Mouse (Mus musculus) neural tube, embryonic 10.5 days (tissue): ENCODE data around the gene Cspg4.
"Not testable (repeated sequence)": the region's sequence is repeated elsewhere in the genome, so short reads cannot be mapped to it uniquely, and the experiment has no call there.

Source experiments
- DNase-seq: peaks from one replicate; pipeline ENCODE4 v3.0.0-alpha.2; 2017; ENCODE audit warnings: low spot score; ENCODE audit errors: extremely low spot score

Gene Cspg4

DNA sequence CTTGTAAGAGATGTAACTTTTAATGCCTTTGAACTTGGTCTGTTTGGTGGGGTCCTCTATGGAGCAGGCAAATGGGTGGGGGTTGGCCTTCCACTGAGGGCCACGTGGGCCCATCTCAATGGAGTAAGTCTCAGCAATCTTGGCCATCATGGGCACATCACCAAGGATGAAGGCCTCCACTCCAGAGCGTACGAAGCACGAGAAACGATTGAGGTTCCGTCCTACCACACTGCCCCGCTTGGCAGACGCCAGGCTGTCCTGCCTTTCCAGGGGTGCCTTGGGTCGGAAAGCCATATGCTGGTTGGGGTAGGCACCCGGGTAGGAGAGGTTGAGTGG lies 61.2 kb downstream of the Cspg4 start:
- no peak for DNase-seq

- no peak for DNase-seq
Observed at GRCm38 (mm10) chr9:56926387-56926786, 61.6 kb downstream of the Cspg4 start.

- DNase-seq, result peak; percentile 69
Observed at GRCm38 (mm10) chr9:56927191-56928012, 62.6 kb downstream of the Cspg4 start.

- peak; percentile 95 for DNase-seq
Observed at GRCm38 (mm10) chr9:56928041-56928811, 63.4 kb downstream of the Cspg4 start, which contains the start of gene Snx33. Snx33 (minus strand) TSS chr9:56928371.

DNA sequence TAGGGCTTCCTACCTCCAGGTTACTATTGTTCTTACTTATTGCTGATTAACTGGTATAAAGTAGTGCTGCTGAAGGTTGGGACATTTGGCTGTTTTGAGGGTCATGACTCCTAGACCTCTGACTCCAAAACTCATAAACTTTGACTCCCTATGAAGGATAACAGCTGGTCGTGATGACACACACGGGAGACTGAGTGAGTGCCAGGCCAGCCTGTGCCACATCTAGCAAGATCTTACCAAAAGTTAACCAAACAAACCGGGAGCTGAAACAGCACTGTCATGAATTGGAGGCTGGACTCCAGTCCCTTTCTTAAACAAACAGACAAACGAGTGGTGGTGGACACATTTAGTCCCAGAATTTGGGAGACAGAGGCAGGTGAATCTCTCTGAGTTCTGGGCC lies 64.7 kb downstream of the Cspg4 start:
- no peak for DNase-seq

DNA sequence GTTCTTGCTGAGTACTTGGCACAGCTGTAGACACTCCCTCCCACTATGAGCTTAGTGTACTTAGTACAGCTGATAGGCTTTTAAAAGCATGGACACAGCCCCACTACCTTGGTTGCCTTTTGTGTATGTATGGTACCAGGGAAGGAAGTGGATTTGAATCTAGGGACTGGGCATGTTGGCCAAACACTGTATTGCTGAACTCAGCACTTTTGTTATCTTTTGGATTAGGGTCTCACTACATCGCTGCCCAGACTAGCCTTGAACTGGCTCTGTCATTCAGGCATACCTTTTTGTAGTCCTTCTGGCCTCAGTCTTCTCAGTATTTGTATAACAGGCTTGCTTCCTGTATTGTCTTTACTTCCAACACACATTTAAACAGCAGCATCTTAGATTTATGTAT lies 65.7 kb downstream of the Cspg4 start:
- no peak for DNase-seq

DNA sequence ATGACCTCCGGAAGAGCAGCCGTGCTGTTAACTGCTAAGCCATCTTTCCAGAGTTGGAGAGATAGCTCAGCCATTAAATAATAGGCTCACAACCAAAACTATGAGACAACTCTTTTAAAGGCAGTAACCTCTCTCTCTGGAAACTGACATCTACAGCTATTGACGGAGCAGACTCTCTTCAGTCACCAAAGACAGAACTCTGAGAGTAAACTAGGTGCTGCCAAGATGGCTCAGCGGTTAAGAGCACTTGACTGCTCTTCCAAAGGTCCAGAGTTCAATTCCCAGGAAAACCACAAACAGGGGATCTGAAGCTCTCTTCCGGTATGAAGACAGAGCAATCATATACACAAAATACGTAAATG lies 72.0 kb downstream of the Cspg4 start:
- DNase-seq, result no peak

GRCm38 (mm10) chr9:56937223-56938160 lies 72.7 kb downstream of the Cspg4 start, which contains the start of gene Imp3:
Imp3 (plus strand) TSS chr9:56937475.
- peak; percentile 82 for DNase-seq

DNA sequence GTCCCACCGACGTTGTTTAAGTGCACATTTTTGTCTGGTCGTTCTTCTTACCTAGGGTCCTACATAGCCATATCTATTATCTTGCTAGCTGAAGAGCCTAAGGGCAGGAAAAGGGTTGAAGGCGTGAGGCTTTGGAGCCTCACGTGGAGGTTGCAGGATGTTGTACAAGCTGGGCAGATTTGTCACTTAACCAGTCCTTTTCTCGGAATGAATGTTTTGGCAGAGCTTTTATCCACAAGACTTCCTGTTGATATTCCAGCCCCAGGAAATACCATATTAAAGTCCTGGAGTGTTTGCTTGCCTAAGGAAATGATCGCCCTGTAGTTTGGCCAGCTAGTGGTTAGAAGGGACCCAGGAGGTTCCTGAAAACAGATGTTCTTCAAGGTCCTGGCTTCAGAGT lies 73.5 kb downstream of the Cspg4 start:
- DNase-seq, result peak; percentile 17

GRCm38 (mm10) chr9:56947481-56947880 lies 82.6 kb downstream of the Cspg4 start:
- peak; percentile 32 for DNase-seq

DNA sequence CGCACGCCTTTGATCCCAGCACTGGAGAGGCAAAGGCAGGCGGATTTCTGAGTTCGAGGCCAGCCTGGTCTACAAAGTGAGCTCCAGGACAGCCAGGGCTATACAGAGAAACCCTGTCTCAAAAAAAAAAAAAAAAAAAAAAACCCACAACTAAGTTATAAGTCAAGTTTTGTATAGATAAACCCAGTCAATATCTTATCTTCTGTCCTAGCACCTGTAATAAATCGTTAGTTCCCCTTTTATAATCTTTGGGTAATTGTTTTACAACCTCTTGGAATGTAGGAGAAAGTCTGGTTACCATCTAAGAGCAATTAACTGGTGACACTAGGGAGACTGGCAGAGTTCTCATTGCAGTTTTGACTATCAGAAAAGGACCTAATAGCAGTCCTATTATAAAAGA lies 83.9 kb downstream of the Cspg4 start:
- not testable (repeated sequence) for DNase-seq
